Mouse (Mus musculus): ENCODE measurements around the gene H2-K1.
A peak's percentile ranks its signal among the peaks of the same experiment; 100 is the strongest.

The H2-K1 gene

GRCm38 (mm10) chr17:33982136-33982535 lies 18.0 kb downstream of the H2-K1 start:
- peak; percentile 87 for DNase-seq (ENCODE audit: low read depth)

GRCm38 (mm10) chr17:33981192-33981909 lies 18.8 kb downstream of the H2-K1 start:
- peak; percentile 98 for DNase-seq (ENCODE audit: low read depth)

GRCm38 (mm10) chr17:33980181-33981035 lies 19.7 kb downstream of the H2-K1 start:
- DNase-seq (ENCODE audit: low read depth), result no peak

GRCm38 (mm10) chr17:33979512-33980050 lies 20.6 kb downstream of the H2-K1 start:
- DNase-seq (ENCODE audit: low read depth), result no peak

DNA sequence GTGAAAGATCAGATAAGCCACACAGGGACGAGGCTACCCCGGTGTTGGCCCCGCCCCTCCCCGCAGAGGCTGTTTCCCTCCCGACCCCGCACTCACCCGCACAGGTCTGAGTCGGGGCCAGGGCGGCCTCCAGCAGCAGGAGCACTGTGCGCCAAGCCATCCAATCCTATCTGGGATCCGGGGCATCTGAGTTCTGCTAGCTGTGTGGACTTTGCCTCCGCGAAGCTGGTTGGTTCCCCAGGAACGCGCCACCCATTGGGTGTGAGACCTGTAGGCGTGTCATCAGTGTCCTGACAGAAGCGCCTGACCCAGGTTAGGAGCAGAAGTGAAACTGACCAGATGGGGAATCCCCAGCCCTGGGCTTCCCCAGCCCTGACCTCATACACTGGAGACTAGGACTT lies 21.5 kb downstream of the H2-K1 start:
- DNase-seq (ENCODE audit: low read depth), result peak; percentile 86

GRCm38 (mm10) chr17:33977861-33978557 lies 22.1 kb downstream of the H2-K1 start:
- no peak for DNase-seq (ENCODE audit: low read depth)

DNA sequence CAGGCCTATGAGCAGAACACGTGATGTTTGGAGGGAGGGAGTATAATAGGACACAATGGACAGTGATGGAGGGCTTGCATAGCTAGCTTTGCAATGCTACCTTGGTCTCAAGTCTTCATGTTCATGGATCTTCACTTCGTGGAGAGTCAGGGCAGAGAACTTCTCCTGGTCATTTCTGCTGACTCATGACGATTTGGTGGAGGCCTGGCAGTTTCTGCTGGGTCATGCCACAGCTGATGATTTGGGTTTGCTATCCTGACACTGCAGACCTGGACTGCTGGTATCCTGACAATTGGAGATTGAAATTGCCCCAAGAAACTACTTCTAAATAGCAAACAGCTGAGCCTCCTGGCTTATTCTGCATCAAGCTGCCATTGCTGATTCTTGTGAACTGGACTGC lies 26.6 kb downstream of the H2-K1 start:
- DNase-seq (ENCODE audit: low read depth), result no peak

DNA sequence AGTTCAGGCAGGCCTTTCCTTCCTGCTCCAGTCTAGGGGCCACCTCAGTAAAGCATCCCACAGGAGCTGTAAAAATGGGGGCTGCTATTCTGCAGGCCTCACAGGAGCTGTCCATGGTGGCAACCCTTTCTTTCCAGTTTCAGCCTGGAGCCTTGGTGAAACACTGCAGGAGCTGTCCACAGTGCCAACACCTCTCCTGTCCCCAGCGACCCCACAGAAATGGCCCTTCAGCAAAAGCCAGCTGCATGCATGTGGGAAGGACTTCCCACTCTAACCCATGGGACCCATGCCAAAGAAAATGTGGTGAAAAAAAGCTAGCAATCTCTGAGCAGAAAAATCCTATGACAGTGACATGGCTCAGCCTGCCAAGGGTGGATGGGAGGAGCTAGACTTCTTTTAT lies 27.5 kb downstream of the H2-K1 start:
- DNase-seq (ENCODE audit: low read depth), result no peak

DNA sequence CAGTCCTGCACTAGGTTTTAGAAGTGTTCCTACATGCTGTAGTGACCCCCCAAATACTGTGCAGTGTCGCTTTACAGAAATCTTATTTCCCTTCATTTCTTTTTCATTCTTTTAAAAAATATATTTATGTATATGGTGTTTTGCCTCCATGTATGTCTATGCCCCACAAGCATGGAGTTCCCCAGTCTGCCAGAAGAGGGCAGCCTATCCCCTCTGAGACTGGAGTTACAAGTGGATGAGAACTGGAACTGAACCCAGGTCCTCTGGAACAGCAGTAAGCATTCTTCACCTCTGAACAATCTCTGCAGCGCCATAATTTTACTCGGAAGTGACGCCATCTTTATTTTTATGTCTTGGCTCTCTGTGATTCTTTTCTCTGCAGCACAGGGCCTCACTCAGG lies 30.8 kb downstream of the H2-K1 start:
- DNase-seq (ENCODE audit: low read depth), result peak; percentile 53

DNA sequence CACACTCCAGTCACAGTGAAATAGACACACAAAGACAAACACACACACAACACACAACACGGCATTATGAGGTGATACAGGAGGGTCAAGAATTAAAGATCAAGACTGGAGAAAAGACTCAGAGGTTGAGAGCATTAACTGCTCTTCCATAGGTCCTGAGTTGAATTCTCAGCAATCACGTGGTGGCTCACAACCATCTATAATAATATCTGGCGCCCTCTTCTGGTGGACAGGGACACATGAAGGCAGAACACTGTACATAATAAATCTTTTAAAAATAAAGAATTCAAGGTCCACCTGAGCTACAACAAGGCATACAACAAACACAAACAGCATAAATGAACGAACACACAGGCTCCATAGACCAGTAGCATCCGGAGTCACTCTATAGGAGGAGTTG lies 31.2 kb downstream of the H2-K1 start:
- peak; percentile 88 for DNase-seq (ENCODE audit: low read depth)

- DNase-seq (ENCODE audit: low read depth), result peak; percentile 93
Observed at GRCm38 (mm10) chr17:33968489-33968888, 31.7 kb downstream of the H2-K1 start.

- no peak for DNase-seq (ENCODE audit: low read depth)
Observed at GRCm38 (mm10) chr17:33965846-33966550, 34.1 kb downstream of the H2-K1 start.

GRCm38 (mm10) chr17:33965082-33965845 lies 34.9 kb downstream of the H2-K1 start:
- DNase-seq (ENCODE audit: low read depth), result no peak

DNA sequence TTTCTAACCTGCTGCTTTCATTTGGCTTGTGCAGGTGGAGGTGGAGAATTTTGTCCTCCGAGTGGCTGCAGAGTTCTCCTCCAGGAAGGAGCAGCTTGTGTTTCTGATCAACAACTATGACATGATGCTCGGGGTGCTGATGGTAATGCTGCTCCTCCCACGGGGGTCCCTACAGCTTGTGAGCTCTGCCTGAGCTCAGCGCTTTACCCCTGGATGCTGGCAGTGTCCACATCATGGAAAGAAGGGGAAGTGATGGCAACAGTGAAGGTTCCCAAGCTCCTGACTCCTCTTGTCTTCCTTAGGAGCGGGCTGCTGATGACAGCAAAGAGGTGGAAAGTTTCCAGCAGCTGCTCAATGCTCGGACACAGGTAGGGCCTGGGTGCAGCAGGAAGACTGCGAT lies 37.3 kb downstream of the H2-K1 start:
- DNase-seq (ENCODE audit: low read depth), result no peak

GRCm38 (mm10) chr17:33959948-33960347 lies 40.2 kb downstream of the H2-K1 start:
- DNase-seq (ENCODE audit: low read depth), result no peak

- no peak for DNase-seq (ENCODE audit: low read depth)
Observed at GRCm38 (mm10) chr17:33959135-33959534, 41.0 kb downstream of the H2-K1 start.

GRCm38 (mm10) chr17:33958451-33958850 lies 41.7 kb downstream of the H2-K1 start:
- no peak for DNase-seq (ENCODE audit: low read depth)

DNA sequence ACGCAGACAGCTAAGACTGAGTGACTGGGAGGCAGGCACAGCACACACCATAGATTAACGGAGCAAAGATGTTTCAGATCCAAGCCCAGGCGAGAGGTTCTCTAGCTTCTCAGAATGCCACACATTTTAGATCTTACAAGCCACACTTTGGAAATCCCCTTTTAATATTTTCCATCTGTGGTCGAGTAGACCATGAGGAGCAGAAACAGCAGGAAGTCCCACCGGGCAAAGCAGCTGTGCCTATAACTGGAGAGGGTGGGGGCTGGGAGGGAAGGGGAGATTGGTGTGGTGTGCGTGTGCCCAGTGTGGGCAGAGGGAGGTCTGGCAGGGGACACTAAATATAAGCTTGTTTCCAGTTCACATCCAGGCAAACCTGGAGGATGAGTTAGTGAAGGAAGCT lies 42.7 kb downstream of the H2-K1 start:
- DNase-seq (ENCODE audit: low read depth), result no peak

DNA sequence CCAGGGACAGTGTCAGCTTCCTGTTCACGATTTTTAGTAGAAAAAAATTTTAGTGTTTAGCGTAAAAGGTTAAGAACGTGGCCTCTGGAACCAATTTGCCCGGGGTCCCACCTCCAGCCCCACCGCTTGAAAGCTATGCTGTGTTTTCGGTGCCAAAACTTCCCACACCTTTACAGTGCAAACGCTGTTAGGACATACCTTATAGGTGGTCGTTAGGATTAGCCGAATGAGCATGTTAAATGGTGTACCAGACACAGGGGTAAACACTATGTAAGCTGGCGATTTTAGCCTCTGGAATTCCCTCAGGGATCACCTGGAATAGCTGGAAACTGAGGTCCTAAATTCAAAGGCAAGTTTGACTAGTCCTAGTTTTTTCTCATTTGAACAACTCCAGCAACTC lies 43.8 kb downstream of the H2-K1 start:
- DNase-seq (ENCODE audit: low read depth), result no peak

DNA sequence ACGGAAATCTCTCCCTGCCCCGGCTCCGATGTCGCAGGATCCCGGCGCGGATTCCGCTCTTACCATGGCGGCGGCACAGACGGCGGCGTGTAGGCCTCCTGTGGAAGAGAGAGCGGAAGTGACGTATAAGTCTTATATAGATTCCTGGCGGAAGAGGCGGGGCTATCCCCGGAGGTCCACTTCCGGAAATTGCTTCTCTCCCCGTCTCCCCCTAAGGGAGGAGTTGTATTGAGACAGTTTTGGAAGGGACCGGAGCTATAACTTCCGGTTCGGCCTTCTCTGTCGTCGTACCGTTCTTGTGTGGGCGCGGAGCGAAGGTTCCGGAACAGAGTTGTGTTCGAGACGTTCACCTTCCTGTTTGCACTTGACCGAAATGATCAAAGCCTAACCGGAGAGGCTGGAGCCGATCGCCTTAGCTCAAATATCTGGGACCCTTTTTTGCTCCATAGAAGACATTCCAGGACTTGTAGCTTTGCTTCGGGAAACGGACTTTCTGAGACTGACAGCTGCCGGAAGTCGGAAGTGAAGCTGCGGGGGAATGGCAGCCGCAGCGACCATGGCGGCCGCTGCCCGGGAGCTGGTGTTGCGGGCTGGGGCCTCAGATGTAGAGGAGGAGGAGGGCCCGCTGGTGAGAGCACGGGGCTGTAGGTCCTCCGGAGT lies 44.5 kb downstream of the H2-K1 start, which contains the start of the genes Vps52 and Rps18:
Gene Vps52, plus strand, starts transcription at position 258 of the 660 bp plus-strand sequence.
Gene Rps18, minus strand, starts transcription at position 447 of the 660 bp plus-strand sequence.
- peak; percentile 99 for DNase-seq (ENCODE audit: low read depth)
